Mouse (Mus musculus): Measurements from ENCODE around the gene Emc9. TPM values are rescaled to one million over a fixed set of nuclear protein-coding genes. Genes with fewer than 3 reads are reported as not detected.

The Emc9 gene
- polyA plus RNA-seq, 2 experiments: 6.9 to 7.0 TPM

DNA sequence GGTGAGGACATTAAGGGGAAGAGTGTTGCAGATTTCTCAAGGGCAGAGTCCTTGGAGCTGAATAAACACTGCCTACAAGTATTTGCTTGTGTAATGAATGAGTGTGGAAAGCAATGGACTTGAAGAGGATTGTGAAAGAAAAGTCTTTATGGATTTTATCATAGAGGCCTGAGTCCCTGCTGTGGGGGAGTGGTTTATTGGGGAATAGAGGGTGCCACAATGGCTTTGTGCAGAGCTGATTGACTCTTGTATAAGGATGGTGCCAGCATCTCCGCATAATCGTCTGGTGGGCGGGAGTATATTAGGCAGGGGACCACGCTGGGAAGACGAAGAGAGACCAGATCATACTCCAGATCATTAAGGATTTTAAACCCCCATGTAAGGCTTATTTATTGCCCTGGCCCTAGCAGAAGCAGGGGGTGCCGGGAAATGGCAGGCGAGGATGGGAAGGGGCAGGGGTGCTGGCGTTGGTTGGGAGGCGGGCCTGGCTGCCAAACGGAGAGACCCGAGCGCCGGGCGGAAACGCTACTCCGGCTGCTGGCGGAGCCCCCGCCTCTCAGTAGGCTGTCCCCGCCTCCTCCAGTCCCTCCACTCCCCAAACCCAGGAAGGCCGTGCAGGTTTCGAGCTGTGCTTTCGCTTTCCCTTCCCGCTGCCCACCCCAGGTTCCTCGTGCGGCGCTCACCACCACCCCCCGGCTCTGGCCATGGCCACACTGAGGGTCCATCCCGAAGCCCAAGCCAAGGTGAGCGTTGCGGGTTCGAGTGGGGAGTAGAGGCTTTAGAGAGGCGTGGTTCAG lies 7.0 kb downstream of the Emc9 start, which contains the start of gene Psme1:
Gene Psme1, plus strand, starts transcription at position 253 of the 797 bp plus-strand sequence.
- Histone ChIP-seq H3K27ac (replicated peaks; ENCODE audit: low read depth, low read length) (peak within 1 kb of the TSS; percentile 69; the same call in 1 of the 2 replicates), H3K9me3 (ENCODE audit: control insufficient read depth, low read length) (no peaks in the 10 kb centered on the region), H3K4me2 (replicated peaks; ENCODE audit: low read depth, low read length, severe bottlenecking) (peak within 1 kb of the TSS; percentile 84), H3K4me1 (ENCODE audit: control insufficient read depth, insufficient read depth, low read length) (peaks cover 9% of the 10 kb centered on the region), H3K36me3 (ENCODE audit: control insufficient read depth, insufficient read depth, low read length) (peaks cover 19% of the 10 kb centered on the region), H3K4me3 (replicated peaks; ENCODE audit: low read length) (peak within 1 kb of the TSS; percentile 78), H3K9ac (ENCODE audit: low read depth, low read length, severe bottlenecking) (peak within 1 kb of the TSS; percentile 79), H3K27me3 (ENCODE audit: control insufficient read depth, insufficient read depth, low read length) (no peaks in the 10 kb centered on the region)
- DNase-seq (ENCODE audit: low spot score) (peak; percentile 91), ATAC-seq (ENCODE audit: low FRiP score, low read depth) (peak; percentile 88)
- 0 out of 2 replicates have a peak, but pooled peaks have one; percentile 12 for TF ChIP-seq POLR2A (IDR thresholded peaks at IDR 0.05; ENCODE audit: borderline replicate concordance, extremely low read depth, insufficient read depth, insufficient read length)
- WGBS: 1% methylated on average over 29 of the region's 32 CpGs

DNA sequence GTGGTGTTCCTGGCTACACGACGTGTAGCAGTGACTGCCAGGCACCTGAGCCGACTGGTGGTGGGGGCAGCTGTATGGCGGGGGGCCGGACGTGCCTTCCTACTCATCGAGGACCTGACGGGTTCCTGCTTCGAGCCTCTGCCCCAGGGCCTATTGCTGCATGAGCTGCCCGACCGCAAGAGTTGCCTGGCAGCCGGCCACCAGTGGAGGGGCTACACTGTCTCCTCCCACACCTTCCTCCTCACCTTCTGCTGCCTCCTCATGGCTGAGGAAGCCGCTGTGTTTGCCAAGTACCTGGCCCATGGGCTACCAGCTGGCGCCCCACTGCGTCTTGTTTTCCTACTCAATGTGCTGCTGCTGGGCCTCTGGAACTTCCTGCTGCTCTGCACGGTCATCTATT lies 8.7 kb downstream of the Emc9 start:
- 80% methylated on average over 16 of the region's 16 CpGs for WGBS

DNA sequence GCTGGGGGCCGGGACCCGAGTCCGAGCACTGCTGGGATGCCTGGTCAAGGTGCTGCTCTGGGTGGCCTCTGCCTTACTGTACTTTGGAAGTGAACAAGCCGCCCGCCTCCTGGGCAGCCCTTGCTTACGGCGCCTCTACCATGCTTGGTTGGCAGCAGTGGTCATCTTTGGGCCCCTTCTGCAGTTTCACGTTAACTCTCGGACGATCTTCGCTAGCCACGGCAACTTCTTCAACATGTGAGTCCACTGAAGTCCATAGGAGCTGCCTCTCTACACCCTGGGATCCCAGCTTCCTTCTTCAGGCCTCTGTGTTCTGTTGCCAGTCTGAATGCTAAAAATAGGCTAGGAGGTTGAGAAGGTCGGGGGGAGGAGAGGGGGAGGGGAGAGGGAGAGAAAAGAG lies 9.4 kb downstream of the Emc9 start:
- peak overlapping the region; percentile 5; the same call in 1 of the 2 replicates for H3K4me3 ChIP-seq (replicated peaks; ENCODE audit: low read length)
- H3K9me3 ChIP-seq (ENCODE audit: control insufficient read depth, low read length): no peaks in the 10 kb centered on the region
- H3K27me3 ChIP-seq (ENCODE audit: control insufficient read depth, insufficient read depth, low read length): no peaks in the 10 kb centered on the region
- peaks cover 9% of the 10 kb centered on the region for H3K4me1 ChIP-seq (ENCODE audit: control insufficient read depth, insufficient read depth, low read length)
- TF ChIP-seq POLR2A (IDR thresholded peaks at IDR 0.05; ENCODE audit: borderline replicate concordance, extremely low read depth, insufficient read depth, insufficient read length): no peak
- H3K36me3 ChIP-seq (ENCODE audit: control insufficient read depth, insufficient read depth, low read length): peaks cover 7% of the 10 kb centered on the region; the same call in 1 of the 2 replicates
- DNase-seq (ENCODE audit: low spot score): no peak
- no peak overlapping the region for H3K4me2 ChIP-seq (replicated peaks; ENCODE audit: low read depth, low read length, severe bottlenecking)
- no peak overlapping the region; the same call in 1 of the 2 replicates for H3K9ac ChIP-seq (ENCODE audit: low read depth, low read length, severe bottlenecking)
- no peak for ATAC-seq (ENCODE audit: low FRiP score, low read depth)
- H3K27ac ChIP-seq (replicated peaks; ENCODE audit: low read depth, low read length): 0 out of 2 replicates have a peak overlapping the region, but pooled peaks have one; percentile 19
- WGBS: 70% methylated on average over 13 of the region's 13 CpGs

More for the DNA sequence above, 8.7 kb downstream of the Emc9 start:
- Histone ChIP-seq H3K9me3 (ENCODE audit: control insufficient read depth, low read length) (no peaks in the 10 kb centered on the region), H3K4me3 (replicated peaks; ENCODE audit: low read length) (0 out of 2 replicates have a peak overlapping the region, but pooled peaks have one; percentile 7), H3K27me3 (ENCODE audit: control insufficient read depth, insufficient read depth, low read length) (no peaks in the 10 kb centered on the region), H3K9ac (ENCODE audit: low read depth, low read length, severe bottlenecking) (no peak overlapping the region), H3K36me3 (ENCODE audit: control insufficient read depth, insufficient read depth, low read length) (peaks cover 10% of the 10 kb centered on the region; the same call in 1 of the 2 replicates), H3K27ac (replicated peaks; ENCODE audit: low read depth, low read length) (no peak overlapping the region), H3K4me1 (ENCODE audit: control insufficient read depth, insufficient read depth, low read length) (peaks cover 9% of the 10 kb centered on the region), H3K4me2 (replicated peaks; ENCODE audit: low read depth, low read length, severe bottlenecking) (no peak overlapping the region)
- no peak for TF ChIP-seq POLR2A (IDR thresholded peaks at IDR 0.05; ENCODE audit: borderline replicate concordance, extremely low read depth, insufficient read depth, insufficient read length)
- DNase-seq (ENCODE audit: low spot score) (no peak), ATAC-seq (ENCODE audit: low FRiP score, low read depth) (no peak)

DNA sequence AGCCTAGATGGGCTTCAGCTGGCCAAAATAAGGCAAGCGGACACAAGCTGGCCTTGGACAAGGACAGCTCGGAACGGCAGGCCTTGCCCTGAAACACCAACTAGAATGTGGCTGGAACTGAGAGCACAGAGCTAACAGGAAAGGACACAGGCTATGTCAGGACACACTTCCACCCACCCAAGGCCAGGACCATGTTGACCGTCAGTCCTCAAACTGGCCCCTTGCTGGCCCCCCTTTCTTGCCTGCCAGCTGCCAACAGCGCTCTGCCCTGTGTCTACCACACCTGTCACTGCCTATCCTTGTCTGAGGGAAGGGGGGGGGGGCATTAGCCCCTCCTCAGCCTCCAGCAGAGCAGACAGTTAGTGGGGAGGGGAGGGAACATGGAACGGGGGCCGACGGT lies 9.8 kb downstream of the Emc9 start, which contains the start of gene Fitm1:
Gene Fitm1, plus strand, starts transcription at position 316 of the 400 bp plus-strand sequence.
- Histone ChIP-seq H3K4me3 (replicated peaks; ENCODE audit: low read length) (peak within 1 kb of the TSS; percentile 7; the same call in 1 of the 2 replicates), H3K4me1 (ENCODE audit: control insufficient read depth, insufficient read depth, low read length) (peaks cover 9% of the 10 kb centered on the region), H3K27me3 (ENCODE audit: control insufficient read depth, insufficient read depth, low read length) (no peaks in the 10 kb centered on the region), H3K9ac (ENCODE audit: low read depth, low read length, severe bottlenecking) (no peak within 1 kb of the TSS; the same call in 1 of the 2 replicates), H3K4me2 (replicated peaks; ENCODE audit: low read depth, low read length, severe bottlenecking) (no peak within 1 kb of the TSS), H3K9me3 (ENCODE audit: control insufficient read depth, low read length) (no peaks in the 10 kb centered on the region), H3K27ac (replicated peaks; ENCODE audit: low read depth, low read length) (0 out of 2 replicates have a peak within 1 kb of the TSS, but pooled peaks have one; percentile 19), H3K36me3 (ENCODE audit: control insufficient read depth, insufficient read depth, low read length) (peaks cover 4% of the 10 kb centered on the region; the same call in 1 of the 2 replicates)
- TF ChIP-seq POLR2A (IDR thresholded peaks at IDR 0.05; ENCODE audit: borderline replicate concordance, extremely low read depth, insufficient read depth, insufficient read length): no peak
- WGBS: 58% methylated on average over 7 of the region's 8 CpGs
- DNase-seq (ENCODE audit: low spot score): peak; percentile 18
- peak; percentile 51; the same call in 1 of the 2 replicates for ATAC-seq (ENCODE audit: low FRiP score, low read depth)

DNA sequence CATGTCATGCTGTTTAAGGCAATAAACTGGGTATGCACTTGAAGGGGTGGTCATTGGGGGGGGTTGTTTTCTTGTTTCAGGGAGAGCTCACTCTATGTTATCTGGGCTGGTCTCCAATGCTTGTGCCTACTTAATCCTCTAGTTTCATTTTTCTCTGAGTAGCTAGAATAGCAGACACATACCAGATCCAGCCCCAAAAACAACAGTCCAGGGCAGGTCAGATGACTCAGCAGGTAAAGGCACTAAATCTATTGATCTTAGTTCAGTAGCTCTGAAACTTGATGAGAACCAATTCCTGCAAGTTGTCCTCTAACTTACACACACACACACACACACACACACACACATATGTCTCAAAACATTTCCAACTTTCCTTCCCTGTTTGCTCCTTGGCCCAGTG lies 13.3 kb downstream of the Emc9 start:
- Histone ChIP-seq H3K4me3 (replicated peaks; ENCODE audit: low read length) (no peak overlapping the region), H3K9me3 (ENCODE audit: control insufficient read depth, low read length) (no peaks in the 10 kb centered on the region), H3K36me3 (ENCODE audit: control insufficient read depth, insufficient read depth, low read length) (peaks cover 31% of the 10 kb centered on the region), H3K4me2 (replicated peaks; ENCODE audit: low read depth, low read length, severe bottlenecking) (no peak overlapping the region), H3K27ac (replicated peaks; ENCODE audit: low read depth, low read length) (no peak overlapping the region), H3K4me1 (ENCODE audit: control insufficient read depth, insufficient read depth, low read length) (no peaks in the 10 kb centered on the region), H3K9ac (ENCODE audit: low read depth, low read length, severe bottlenecking) (no peak overlapping the region), H3K27me3 (ENCODE audit: control insufficient read depth, insufficient read depth, low read length) (no peaks in the 10 kb centered on the region)
- ATAC-seq (ENCODE audit: low FRiP score, low read depth) (no peak), DNase-seq (ENCODE audit: low spot score) (no peak)
- no peak for TF ChIP-seq POLR2A (IDR thresholded peaks at IDR 0.05; ENCODE audit: borderline replicate concordance, extremely low read depth, insufficient read depth, insufficient read length)

All from limb, embryonic 14.5 days (tissue).